Mouse (Mus musculus) activated CD4-positive, CD25-positive, alpha-beta regulatory T cell, adult 9 weeks (primary cell): ENCODE data around the gene Trib3. TPM values are rescaled to one million over a fixed set of nuclear protein-coding genes. Genes with fewer than 3 reads are reported as not detected.

Source experiments
- polyA plus RNA-seq: library from polyadenylated mRNA; unstranded; fragments of 100-300 nt; shearing (Covaris generic); gene quantifications from one replicate; pipeline ENCODE4 v1.2.1, GENCODE M21; 2017

Trib3 gene
- polyA plus RNA-seq: 3.7 TPM

GRCm38 (mm10) chr2:152343329-152344213 is at the start of gene Trib3:
Gene Trib3 (minus strand): TSS chr2:152344032.

GRCm38 (mm10) chr2:152376345-152376741 is 32.5 kb upstream of the Trib3 start, which contains the start of gene Nrsn2:
Gene Nrsn2 (minus strand): TSS chr2:152376638.

GRCm38 (mm10) chr2:152332101-152332825 is 11.6 kb downstream of the Trib3 start, which contains the start of gene Rbck1:
Gene Rbck1 (minus strand): TSS chr2:152332653.

GRCm38 (mm10) chr2:152293727-152294475 is 49.9 kb downstream of the Trib3 start, which contains the start of gene Tbc1d20:
Gene Tbc1d20 (plus strand): TSS chr2:152293828.

Other genes starting within 250 kb of the Trib3 start
- 4.6 TPM for gene Srxn1, start 238.5 kb downstream of the Trib3 start, polyA plus RNA-seq
- gene Tcf15, start 200.5 kb downstream of the Trib3 start, polyA plus RNA-seq: not detected
- 63.4 TPM for gene Csnk2a1, start 117.2 kb downstream of the Trib3 start, polyA plus RNA-seq
- gene Tbc1d20, start 50.2 kb downstream of the Trib3 start, polyA plus RNA-seq: 39.3 TPM
- 339 TPM for gene Rbck1, start 11.4 kb downstream of the Trib3 start, polyA plus RNA-seq
- not detected for gene Nrsn2, start 32.6 kb upstream of the Trib3 start, polyA plus RNA-seq
- gene Sox12, start 54.0 kb upstream of the Trib3 start, polyA plus RNA-seq: 0.06 TPM
- 1.2 TPM for gene Zcchc3, start 71.0 kb upstream of the Trib3 start, polyA plus RNA-seq
- gene 6820408C15Rik, start 71.6 kb upstream of the Trib3 start, polyA plus RNA-seq: not detected
- gene Defb23, start 120.6 kb upstream of the Trib3 start, polyA plus RNA-seq: not detected
- gene Defb20, start 133.0 kb upstream of the Trib3 start, polyA plus RNA-seq: not detected
- gene Defb22, start 146.1 kb upstream of the Trib3 start, polyA plus RNA-seq: not detected
- not detected for gene Defb26, start 167.7 kb upstream of the Trib3 start, polyA plus RNA-seq
- gene Defb28, start 174.2 kb upstream of the Trib3 start, polyA plus RNA-seq: not detected
- gene Defb29, start 196.1 kb upstream of the Trib3 start, polyA plus RNA-seq: not detected
- not detected for gene Gm17416, start 225.3 kb upstream of the Trib3 start, polyA plus RNA-seq
- gene Defb21, start 228.7 kb upstream of the Trib3 start, polyA plus RNA-seq: not detected
- gene Defb19, start 236.3 kb upstream of the Trib3 start, polyA plus RNA-seq: not detected